Mouse (Mus musculus): ENCODE data around the gene Wdr13.
"Not testable (repeated sequence)": the region's sequence is repeated elsewhere in the genome, so short reads cannot be mapped to it uniquely, and the experiment has no call there.

GRCm38 (mm10) chrX:8096068-8096786 lies 36.5 kb downstream of the Wdr13 start:
- not testable (repeated sequence) for TF ChIP-seq EP300, CTCF (IDR thresholded peaks at IDR 0.05)
